Mouse (Mus musculus): Measurements from ENCODE around the gene Cfap61.

Gene Cfap61

GRCm38 (mm10) chr2:146008801-146009200, 74.2 kb downstream of the Cfap61 start:
- in situ Hi-C loops (cut with MboI, MseI), result no loop called here

- in situ Hi-C loops (cut with MboI, MseI), result no loop called here
Observed at GRCm38 (mm10) chr2:146009596-146010349, 75.2 kb downstream of the Cfap61 start.

- in situ Hi-C loops (cut with MboI, MseI), result no loop called here
Observed at GRCm38 (mm10) chr2:146010816-146011215, 76.2 kb downstream of the Cfap61 start.

GRCm38 (mm10) chr2:146015341-146016186, 81.0 kb downstream of the Cfap61 start:
- in situ Hi-C loops (cut with MboI, MseI), result no loop called here

GRCm38 (mm10) chr2:146022846-146023245, 88.3 kb downstream of the Cfap61 start:
- in situ Hi-C loops (cut with MboI, MseI), result no loop called here

GRCm38 (mm10) chr2:146043640-146044039, 109.1 kb downstream of the Cfap61 start:
- in situ Hi-C loops (cut with MboI, MseI), result no loop called here

GRCm38 (mm10) chr2:146044926-146045890, 110.6 kb downstream of the Cfap61 start:
- in situ Hi-C loops (cut with MboI, MseI), result no loop called here

- in situ Hi-C loops (cut with MboI, MseI), result no loop called here
Observed at GRCm38 (mm10) chr2:146047691-146048090, 113.1 kb downstream of the Cfap61 start.

GRCm38 (mm10) chr2:146048221-146048829, 113.7 kb downstream of the Cfap61 start:
- in situ Hi-C loops (cut with MboI, MseI), result no loop called here

- in situ Hi-C loops (cut with MboI, MseI), result no loop called here
Observed at GRCm38 (mm10) chr2:146049339-146049738, 114.8 kb downstream of the Cfap61 start.

GRCm38 (mm10) chr2:146050069-146050468, 115.5 kb downstream of the Cfap61 start:
- in situ Hi-C loops (cut with MboI, MseI), result no loop called here

- in situ Hi-C loops (cut with MboI, MseI), result no loop called here
Observed at GRCm38 (mm10) chr2:146051334-146051733, 116.8 kb downstream of the Cfap61 start.

GRCm38 (mm10) chr2:146057123-146057522, 122.5 kb downstream of the Cfap61 start:
- in situ Hi-C loops (cut with MboI, MseI), result no loop called here

- in situ Hi-C loops (cut with MboI, MseI), result no loop called here
Observed at GRCm38 (mm10) chr2:146058791-146059190, 124.2 kb downstream of the Cfap61 start.

- in situ Hi-C loops (cut with MboI, MseI), result no loop called here
Observed at GRCm38 (mm10) chr2:146061421-146062300, 127.1 kb downstream of the Cfap61 start.

GRCm38 (mm10) chr2:146062330-146063092, 127.9 kb downstream of the Cfap61 start:
- in situ Hi-C loops (cut with MboI, MseI), result no loop called here

- in situ Hi-C loops (cut with MboI, MseI), result no loop called here
Observed at GRCm38 (mm10) chr2:146063093-146064074, 128.8 kb downstream of the Cfap61 start.

GRCm38 (mm10) chr2:146067364-146067763, 132.8 kb downstream of the Cfap61 start:
- in situ Hi-C loops (cut with MboI, MseI), result no loop called here

All from regulatory T cell (primary cell).